Mouse (Mus musculus) layer of hippocampus, adult 11-12 months (tissue): ENCODE data around the gene Ctxn1.

Source experiments
- DNase-seq: peaks from one replicate; pipeline ENCODE4 v3.0.0; 2022; ENCODE audit warnings: low spot score

The Ctxn1 gene

GRCm38 (mm10) chr8:4214006-4214980 is 44.8 kb downstream of the Ctxn1 start:
- DNase-seq: no peak

DNA sequence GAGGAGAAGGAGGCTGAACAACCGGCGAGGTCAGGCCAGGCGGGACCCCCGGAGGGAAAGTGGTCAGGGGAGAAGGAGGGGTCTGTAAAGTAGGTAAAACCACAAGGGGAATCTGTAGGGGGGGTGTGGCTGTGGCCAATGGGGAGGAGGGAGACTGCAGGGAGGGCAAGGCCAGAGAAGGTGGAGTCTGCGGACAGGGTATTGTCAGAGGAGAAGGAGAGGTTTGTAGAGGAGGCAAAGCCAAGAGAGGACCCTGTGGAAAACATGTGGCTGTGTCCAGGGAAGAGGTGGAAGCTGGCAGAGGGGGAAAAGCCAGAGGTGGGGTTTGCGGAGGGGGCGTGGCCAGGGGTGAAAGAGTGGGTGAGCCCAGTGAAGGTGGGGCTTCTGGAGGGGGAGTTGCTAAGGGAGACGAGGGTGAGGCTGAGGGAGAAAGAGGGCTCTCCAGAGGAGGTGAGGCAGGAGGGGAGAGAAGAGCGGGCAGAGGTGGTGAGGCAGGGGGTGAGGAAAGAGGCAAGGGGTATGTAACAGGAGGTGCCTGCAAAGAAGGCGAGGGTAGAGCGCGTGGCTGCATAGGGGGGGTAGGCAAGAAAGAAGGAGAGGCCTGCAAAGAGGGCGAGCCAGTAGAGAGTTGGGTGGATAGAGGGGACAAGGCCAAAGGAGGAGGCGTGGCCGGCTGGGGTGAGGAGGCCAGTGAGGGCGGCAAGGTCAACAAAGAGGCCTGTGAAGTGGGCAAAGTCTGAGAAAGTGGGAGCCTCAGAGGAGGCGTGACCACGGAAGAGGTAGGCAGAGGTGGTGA is 45.7 kb downstream of the Ctxn1 start:
- no peak for DNase-seq

GRCm38 (mm10) chr8:4212809-4213209 is 46.3 kb downstream of the Ctxn1 start:
- DNase-seq: no peak

- DNase-seq: no peak
These were observed 48.0 kb downstream of the Ctxn1 start for GRCm38 (mm10) chr8:4211097-4211496.
